Mouse (Mus musculus): ENCODE measurements around the gene Scg2. TPM values are rescaled to one million over a fixed set of nuclear protein-coding genes. Genes with fewer than 3 reads are reported as not detected.

Scg2 gene
- total RNA-seq, 4 experiments from 2014 or later: 1,066 to 1,551 (median 1,179) TPM

Other genes starting within 250 kb of the Scg2 start
- gene Ap1s3, start 231.9 kb upstream of the Scg2 start, total RNA-seq (2022): 1 to 10 TPM in 2 of 4 experiments, under 1 TPM in 2; 0.67 to 1.2 (median 0.96) TPM

Data from adrenal gland, adult 8-10 months (tissue).